Mouse (Mus musculus) kidney, postnatal 36 days (tissue): ENCODE measurements around the gene Fchsd2.
"Not testable (repeated sequence)": the region's sequence is repeated elsewhere in the genome, so short reads cannot be mapped to it uniquely, and the experiment has no call there.

ENCODE experiments used
- DNase-seq, 2 experiments: peaks; one replicate each; pipeline ENCODE4 v3.0.0; 2021 to 2022; ENCODE audit warnings: mixed read lengths in 2 of 2

The Fchsd2 gene

GRCm38 (mm10) chr7:101114328-101114727 is 21.7 kb downstream of the Fchsd2 start:
- no peak for DNase-seq

- DNase-seq, result peak in 1 of 2 experiments; percentile 34
Measured at GRCm38 (mm10) chr7:101119391-101119790, 26.7 kb downstream of the Fchsd2 start.

GRCm38 (mm10) chr7:101123579-101124347 is 31.1 kb downstream of the Fchsd2 start:
- no peak for DNase-seq

GRCm38 (mm10) chr7:101127737-101128136 is 35.1 kb downstream of the Fchsd2 start:
- no peak for DNase-seq

GRCm38 (mm10) chr7:101128536-101128935 is 35.9 kb downstream of the Fchsd2 start:
- no peak for DNase-seq

- DNase-seq, result peak; percentile 26 to 56
Measured at GRCm38 (mm10) chr7:101130646-101131045, 38.0 kb downstream of the Fchsd2 start.

- no peak for DNase-seq
Measured at GRCm38 (mm10) chr7:101131281-101131680, 38.6 kb downstream of the Fchsd2 start.

- no peak for DNase-seq
Measured at GRCm38 (mm10) chr7:101133591-101133990, 40.9 kb downstream of the Fchsd2 start.

- DNase-seq, result no peak
Measured at GRCm38 (mm10) chr7:101134117-101134516, 41.5 kb downstream of the Fchsd2 start.

- DNase-seq, result no peak
Measured at GRCm38 (mm10) chr7:101138819-101139218, 46.2 kb downstream of the Fchsd2 start.

GRCm38 (mm10) chr7:101142907-101143306 is 50.2 kb downstream of the Fchsd2 start:
- peak in 1 of 2 experiments; percentile 27 for DNase-seq

- DNase-seq, result no peak
Measured at GRCm38 (mm10) chr7:101144222-101144621, 51.6 kb downstream of the Fchsd2 start.

GRCm38 (mm10) chr7:101149039-101149438 is 56.4 kb downstream of the Fchsd2 start:
- DNase-seq, result no peak

- DNase-seq, result not testable (repeated sequence)
Measured at GRCm38 (mm10) chr7:101154883-101155282, 62.2 kb downstream of the Fchsd2 start.

- DNase-seq, result peak; percentile 8 to 31
Measured at GRCm38 (mm10) chr7:101155284-101155683, 62.6 kb downstream of the Fchsd2 start.

GRCm38 (mm10) chr7:101160266-101160665 is 67.6 kb downstream of the Fchsd2 start:
- DNase-seq, result no peak

GRCm38 (mm10) chr7:101162781-101163180 is 70.1 kb downstream of the Fchsd2 start:
- no peak for DNase-seq

- no peak for DNase-seq
Measured at GRCm38 (mm10) chr7:101163878-101164277, 71.2 kb downstream of the Fchsd2 start.

- DNase-seq, result no peak
Measured at GRCm38 (mm10) chr7:101166568-101166967, 73.9 kb downstream of the Fchsd2 start.

GRCm38 (mm10) chr7:101170482-101170881 is 77.8 kb downstream of the Fchsd2 start:
- DNase-seq, result peak in 1 of 2 experiments; percentile 6

- DNase-seq, result no peak
Measured at GRCm38 (mm10) chr7:101171002-101171401, 78.3 kb downstream of the Fchsd2 start.

GRCm38 (mm10) chr7:101173331-101173730 is 80.7 kb downstream of the Fchsd2 start:
- DNase-seq, result no peak

GRCm38 (mm10) chr7:101178751-101179150 is 86.1 kb downstream of the Fchsd2 start:
- no peak for DNase-seq

GRCm38 (mm10) chr7:101191326-101191969 is 98.8 kb downstream of the Fchsd2 start:
- no peak for DNase-seq
